Mouse (Mus musculus) heart, embryonic 15.5 days (tissue): ENCODE measurements around the gene Hormad2. TPM values are rescaled to one million over a fixed set of nuclear protein-coding genes. Genes with fewer than 3 reads are reported as not detected.
A peak's percentile ranks its signal among the peaks of the same experiment; 100 is the strongest.

Experiments
- ATAC-seq: fragments of 200-750 bp; cut with Nextera tagmentation; replicated peaks from 2 replicates; pipeline ENCODE4 v1.8.0; 2017; ENCODE audit warnings: low read depth, moderate TSS enrichment; ENCODE audit not compliant: insufficient number of reproducible peaks, insufficient read depth, low FRiP score
- H3K27ac ChIP-seq: fragments of 300-500 bp; sonication (generic); 2 replicates; pipeline ENCODE4 v1.5.1; 2015; ENCODE audit warnings: mild to moderate bottlenecking, inconsistent platforms
- H3K27me3 ChIP-seq: fragments of 300-500 bp; sonication (generic); 2 replicates; pipeline ENCODE4 v1.6.1; 2015; ENCODE audit warnings: inconsistent platforms
- H3K36me3 ChIP-seq: fragments of 300-500 bp; sonication (generic); 2 replicates; pipeline ENCODE4 v1.6.1; 2015; ENCODE audit warnings: mild to moderate bottlenecking, inconsistent platforms
- H3K4me1 ChIP-seq: fragments of 300-500 bp; sonication (generic); replicated peaks from 2 replicates; pipeline ENCODE4 v1.6.1; 2015; ENCODE audit warnings: inconsistent platforms
- H3K4me2 ChIP-seq: fragments of 300-500 bp; sonication (generic); 2 replicates; pipeline ENCODE4 v1.6.1; 2015; ENCODE audit warnings: inconsistent platforms, mild to moderate bottlenecking, moderate library complexity
- H3K4me3 ChIP-seq: fragments of 300-500 bp; sonication (generic); 2 replicates; pipeline ENCODE4 v1.5.1; 2015; ENCODE audit warnings: mild to moderate bottlenecking, inconsistent platforms
- H3K9ac ChIP-seq: fragments of 300-500 bp; sonication (generic); 2 replicates; pipeline ENCODE4 v1.6.1; 2015; ENCODE audit warnings: mild to moderate bottlenecking, inconsistent platforms
- H3K9me3 ChIP-seq: fragments of 300-500 bp; sonication (generic); replicated peaks from 2 replicates; pipeline ENCODE4 v1.6.1; 2016; ENCODE audit warnings: inconsistent platforms
- WGBS: fragments of 180-500 bp; shearing (Covaris S2); methylation state at CpG from one replicate; pipeline ENCODE4 v1.1.7; 2015; ENCODE audit warnings: mixed read lengths; 5-methylcytosine and 5-hydroxymethylcytosine counted together
- polyA plus RNA-seq: library from polyadenylated mRNA; unstranded; fragments of >200 nt; fragmentation: Nextera tagmentation; extraction: Ambion mirVana; gene quantifications from 2 replicates; pipeline ENCODE4 v1.2.1, GENCODE M21; 2015

Gene Hormad2
- polyA plus RNA-seq, 1 experiment from 2014 or later, result 0.06 TPM

GRCm38 (mm10) chr11:4312180-4312579 lies 128.7 kb downstream of the Hormad2 start:
- H3K27ac ChIP-seq, result no peak overlapping the region
- WGBS, result 81% methylated on average over 4 of the region's 4 CpGs
- H3K36me3 ChIP-seq, result no peaks in the 10 kb centered on the region
- ATAC-seq, result no peak
- no peaks in the 10 kb centered on the region for H3K9me3 ChIP-seq
- H3K4me3 ChIP-seq, result no peak overlapping the region
- H3K9ac ChIP-seq, result no peak overlapping the region
- H3K27me3 ChIP-seq, result peaks cover 5% of the 10 kb centered on the region; the same call in 1 of the 2 replicates
- H3K4me1 ChIP-seq, result peaks cover 21% of the 10 kb centered on the region
- H3K4me2 ChIP-seq, result no peak overlapping the region

- Histone ChIP-seq H3K27ac (no peak overlapping the region), H3K36me3 (no peaks in the 10 kb centered on the region), H3K4me1 (peaks cover 21% of the 10 kb centered on the region), H3K9me3 (no peaks in the 10 kb centered on the region), H3K4me3 (no peak overlapping the region), H3K4me2 (no peak overlapping the region), H3K27me3 (0 out of 2 replicates have a peak, but pooled peaks cover 7% of the 10 kb centered on the region), H3K9ac (no peak overlapping the region)
- 80% methylated on average over 4 of the region's 4 CpGs for WGBS
- ATAC-seq, result no peak
These were observed 130.6 kb downstream of the Hormad2 start for GRCm38 (mm10) chr11:4310324-4310723.

- Histone ChIP-seq H3K9me3 (no peaks in the 10 kb centered on the region), H3K36me3 (no peaks in the 10 kb centered on the region), H3K27ac (no peak overlapping the region), H3K27me3 (0 out of 2 replicates have a peak, but pooled peaks cover 5% of the 10 kb centered on the region), H3K9ac (no peak overlapping the region), H3K4me2 (no peak overlapping the region), H3K4me1 (peaks cover 21% of the 10 kb centered on the region), H3K4me3 (no peak overlapping the region)
- ATAC-seq, result no peak
- WGBS, result 71% methylated on average over 4 of the region's 4 CpGs
These were observed 131.3 kb downstream of the Hormad2 start for GRCm38 (mm10) chr11:4309613-4310012.

- Histone ChIP-seq H3K9ac (no peak overlapping the region; the same call in 1 of the 2 replicates), H3K4me1 (peaks cover 18% of the 10 kb centered on the region), H3K4me3 (0 out of 2 replicates have a peak overlapping the region, but pooled peaks have one; percentile 7), H3K27ac (peak overlapping the region; percentile 40; the same call in 1 of the 2 replicates), H3K4me2 (peak overlapping the region; percentile 27), H3K9me3 (no peaks in the 10 kb centered on the region), H3K27me3 (0 out of 2 replicates have a peak, but pooled peaks cover 5% of the 10 kb centered on the region), H3K36me3 (no peaks in the 10 kb centered on the region)
- ATAC-seq, result 0 out of 2 replicates have a peak, but pooled peaks have one; percentile 39
- 33% methylated on average over 25 of the region's 25 CpGs for WGBS
These were observed 132.1 kb downstream of the Hormad2 start for GRCm38 (mm10) chr11:4308514-4309450.

GRCm38 (mm10) chr11:4308060-4308513 lies 132.8 kb downstream of the Hormad2 start:
- Histone ChIP-seq H3K36me3 (no peaks in the 10 kb centered on the region), H3K4me1 (peaks cover 23% of the 10 kb centered on the region), H3K27me3 (0 out of 2 replicates have a peak, but pooled peaks cover 5% of the 10 kb centered on the region), H3K4me2 (peak overlapping the region; percentile 27), H3K4me3 (no peak overlapping the region), H3K27ac (0 out of 2 replicates have a peak overlapping the region, but pooled peaks have one; percentile 13), H3K9me3 (no peaks in the 10 kb centered on the region), H3K9ac (no peak overlapping the region)
- 42% methylated on average over 6 of the region's 6 CpGs for WGBS
- ATAC-seq, result no peak

GRCm38 (mm10) chr11:4306086-4306485 lies 134.8 kb downstream of the Hormad2 start:
- WGBS, result 67% methylated on average over 2 of the region's 2 CpGs
- no peak overlapping the region for H3K27ac ChIP-seq
- peaks cover 36% of the 10 kb centered on the region for H3K4me1 ChIP-seq
- 0 out of 2 replicates have a peak, but pooled peaks cover 5% of the 10 kb centered on the region for H3K27me3 ChIP-seq
- H3K9me3 ChIP-seq, result no peaks in the 10 kb centered on the region
- no peak overlapping the region for H3K4me2 ChIP-seq
- no peaks in the 10 kb centered on the region for H3K36me3 ChIP-seq
- no peak for ATAC-seq
- H3K4me3 ChIP-seq, result no peak overlapping the region
- H3K9ac ChIP-seq, result no peak overlapping the region

GRCm38 (mm10) chr11:4305090-4305489 lies 135.8 kb downstream of the Hormad2 start:
- H3K4me2 ChIP-seq, result no peak overlapping the region
- WGBS, result 81% methylated on average over 4 of the region's 4 CpGs
- no peaks in the 10 kb centered on the region for H3K36me3 ChIP-seq
- no peak for ATAC-seq
- peaks cover 46% of the 10 kb centered on the region for H3K4me1 ChIP-seq
- H3K4me3 ChIP-seq, result no peak overlapping the region
- 0 out of 2 replicates have a peak, but pooled peaks cover 5% of the 10 kb centered on the region for H3K27me3 ChIP-seq
- no peaks in the 10 kb centered on the region for H3K9me3 ChIP-seq
- no peak overlapping the region for H3K27ac ChIP-seq
- H3K9ac ChIP-seq, result no peak overlapping the region

- 0 out of 2 replicates have a peak, but pooled peaks cover 5% of the 10 kb centered on the region for H3K27me3 ChIP-seq
- no peak overlapping the region for H3K4me2 ChIP-seq
- H3K9me3 ChIP-seq, result no peaks in the 10 kb centered on the region
- no peak overlapping the region for H3K4me3 ChIP-seq
- no peak overlapping the region for H3K9ac ChIP-seq
- H3K4me1 ChIP-seq, result peaks cover 54% of the 10 kb centered on the region
- no peak overlapping the region for H3K27ac ChIP-seq
- WGBS, result 79% methylated on average over 4 of the region's 4 CpGs
- H3K36me3 ChIP-seq, result no peaks in the 10 kb centered on the region
- no peak for ATAC-seq
These were observed 136.7 kb downstream of the Hormad2 start for GRCm38 (mm10) chr11:4304203-4304602.

GRCm38 (mm10) chr11:4303033-4303432 lies 137.9 kb downstream of the Hormad2 start:
- Histone ChIP-seq H3K4me2 (no peak overlapping the region), H3K36me3 (no peaks in the 10 kb centered on the region), H3K27ac (peak overlapping the region; percentile 85), H3K9me3 (no peaks in the 10 kb centered on the region), H3K27me3 (0 out of 2 replicates have a peak, but pooled peaks cover 5% of the 10 kb centered on the region), H3K4me3 (no peak overlapping the region), H3K9ac (no peak overlapping the region), H3K4me1 (peaks cover 52% of the 10 kb centered on the region)
- ATAC-seq, result peak; percentile 58; the same call in 1 of the 2 replicates
- 19% methylated on average over 9 of the region's 9 CpGs for WGBS

- Histone ChIP-seq H3K27me3 (0 out of 2 replicates have a peak, but pooled peaks cover 5% of the 10 kb centered on the region), H3K36me3 (no peaks in the 10 kb centered on the region), H3K9ac (no peak overlapping the region; the same call in 1 of the 2 replicates), H3K4me1 (peaks cover 56% of the 10 kb centered on the region), H3K4me3 (no peak overlapping the region), H3K27ac (peak overlapping the region; percentile 85), H3K9me3 (no peaks in the 10 kb centered on the region), H3K4me2 (no peak overlapping the region)
- 16% methylated on average over 5 of the region's 5 CpGs for WGBS
- no peak; the same call in 1 of the 2 replicates for ATAC-seq
These were observed 138.5 kb downstream of the Hormad2 start for GRCm38 (mm10) chr11:4302363-4302913.

- no peaks in the 10 kb centered on the region for H3K36me3 ChIP-seq
- peaks cover 73% of the 10 kb centered on the region for H3K4me1 ChIP-seq
- no peaks in the 10 kb centered on the region for H3K9me3 ChIP-seq
- WGBS, result 68% methylated on average over 3 of the region's 3 CpGs
- no peak overlapping the region for H3K9ac ChIP-seq
- no peak overlapping the region for H3K4me3 ChIP-seq
- no peak for ATAC-seq
- no peaks in the 10 kb centered on the region for H3K27me3 ChIP-seq
- H3K27ac ChIP-seq, result no peak overlapping the region
- no peak overlapping the region for H3K4me2 ChIP-seq
These were observed 140.2 kb downstream of the Hormad2 start for GRCm38 (mm10) chr11:4300683-4301082.
